Comparison of ENCODE assay signal across 12 mouse cellular contexts in genomic region chr15:13393155-13393554, GRCm38 (mm10).
DNase-seq lines count a peak whose midpoint lies in the region; ATAC-seq and TF ChIP-seq lines count a peak whose summit lies in the region.
"Had no signal": no experiment of that assay in that cellular context is flagged by ENCODE, and none has a peak within 500 bp of the region (broad histone marks: within the 10 kb centered on the region; RNA-seq: fewer than 3 reads in every experiment).

No protein-coding gene starts in this region.

- TF ChIP-seq POLR2A in liver, adult 2 months (IDR thresholded peaks at IDR 0.05; ENCODE audit: extremely low read depth, insufficient read depth, low read length), result no peak
- no peak for TF ChIP-seq POLR2A in limb, embryonic 14.5 days (IDR thresholded peaks at IDR 0.05; ENCODE audit: borderline replicate concordance, extremely low read depth, insufficient read depth, insufficient read length)
- no peak for TF ChIP-seq POLR2A in kidney, adult 2 months (IDR thresholded peaks at IDR 0.05; ENCODE audit: low read depth, low read length)

- H3K4me2 ChIP-seq in liver, embryonic 11.5 days, result no peak overlapping the region
- H3K4me2 ChIP-seq in forebrain, embryonic 13.5 days, result no peak overlapping the region
- no peak overlapping the region for H3K4me2 ChIP-seq in limb, embryonic 14.5 days (replicated peaks; ENCODE audit: low read depth, low read length, severe bottlenecking)
- no peak overlapping the region for H3K4me2 ChIP-seq in neural tube, embryonic 14.5 days (ENCODE audit: low read depth, low read length)

- H3K4me1 ChIP-seq in liver, adult 2 months (ENCODE audit: control insufficient read depth, insufficient read depth, low read length), result no peaks in the 10 kb centered on the region
- no peaks in the 10 kb centered on the region for H3K4me1 ChIP-seq in liver, embryonic 11.5 days (replicated peaks; ENCODE audit: control insufficient read depth, insufficient read depth, low read length)
- peaks cover 27% of the 10 kb centered on the region for H3K4me1 ChIP-seq in forebrain, embryonic 13.5 days
- no peaks in the 10 kb centered on the region for H3K4me1 ChIP-seq in limb, embryonic 14.5 days (ENCODE audit: control insufficient read depth, insufficient read depth, low read length)
- no peaks in the 10 kb centered on the region for H3K4me1 ChIP-seq in neural tube, embryonic 14.5 days (ENCODE audit: control insufficient read depth, insufficient read depth, low read length)
- no peaks in the 10 kb centered on the region for H3K4me1 ChIP-seq in kidney, adult 2 months (ENCODE audit: control insufficient read depth, insufficient read depth, low read length)

- H3K4me3 ChIP-seq in liver, adult 2 months (ENCODE audit: insufficient read depth, low read depth, low read length), result no peak overlapping the region
- H3K4me3 ChIP-seq in liver, embryonic 11.5 days (ENCODE audit: low read depth, low read length), result no peak overlapping the region
- no peak overlapping the region for H3K4me3 ChIP-seq in forebrain, embryonic 13.5 days
- no peak overlapping the region for H3K4me3 ChIP-seq in limb, embryonic 14.5 days (replicated peaks; ENCODE audit: low read length)
- no peak overlapping the region for H3K4me3 ChIP-seq in neural tube, embryonic 14.5 days (ENCODE audit: low read depth, low read length)
- H3K4me3 ChIP-seq in kidney, adult 2 months (ENCODE audit: insufficient read depth, low read depth, low read length), result no peak overlapping the region

- no peaks in the 10 kb centered on the region for H3K36me3 ChIP-seq in liver, adult 2 months (ENCODE audit: control insufficient read depth, insufficient read depth, low read length)
- no peaks in the 10 kb centered on the region for H3K36me3 ChIP-seq in liver, embryonic 11.5 days (ENCODE audit: control insufficient read depth, insufficient read depth, low read length)
- H3K36me3 ChIP-seq in forebrain, embryonic 13.5 days (ENCODE audit: poor library complexity, severe bottlenecking), result no peaks in the 10 kb centered on the region
- no peaks in the 10 kb centered on the region for H3K36me3 ChIP-seq in limb, embryonic 14.5 days (ENCODE audit: control insufficient read depth, insufficient read depth, low read length)
- no peaks in the 10 kb centered on the region for H3K36me3 ChIP-seq in neural tube, embryonic 14.5 days (ENCODE audit: control insufficient read depth, insufficient read depth, low read length)
- H3K36me3 ChIP-seq in kidney, adult 2 months (ENCODE audit: control insufficient read depth, insufficient read depth, low read length), result no peaks in the 10 kb centered on the region

- intact Hi-C loops in left cerebral cortex, postnatal 25 days (cut with DNase I), result no loop called here

- no peak for ATAC-seq in liver, embryonic 11.5 days (replicated peaks; ENCODE audit: low FRiP score)
- ATAC-seq in forebrain, embryonic 13.5 days, result peak; percentile 98
- ATAC-seq in limb, embryonic 14.5 days (ENCODE audit: low FRiP score, low read depth), result no peak
- peak; percentile 85; the same call in 1 of the 2 replicates for ATAC-seq in neural tube, embryonic 14.5 days (ENCODE audit: low read depth)

- H3K9ac ChIP-seq in liver, adult 2 months (ENCODE audit: low read depth, low read length), result no peak overlapping the region
- H3K9ac ChIP-seq in liver, embryonic 11.5 days (ENCODE audit: low read depth, low read length), result no peak overlapping the region
- H3K9ac ChIP-seq in forebrain, embryonic 13.5 days, result no peak overlapping the region
- no peak overlapping the region for H3K9ac ChIP-seq in limb, embryonic 14.5 days (ENCODE audit: low read depth, low read length, severe bottlenecking)
- H3K9ac ChIP-seq in neural tube, embryonic 14.5 days (replicated peaks; ENCODE audit: low read depth, low read length), result no peak overlapping the region
- H3K9ac ChIP-seq: liver, embryonic 14.5 days had no signal

- no peaks in the 10 kb centered on the region for H3K9me3 ChIP-seq in liver, embryonic 11.5 days (ENCODE audit: control insufficient read depth, low read length)
- H3K9me3 ChIP-seq in forebrain, embryonic 13.5 days (replicated peaks), result no peaks in the 10 kb centered on the region
- H3K9me3 ChIP-seq in limb, embryonic 14.5 days (ENCODE audit: control insufficient read depth, low read length), result no peaks in the 10 kb centered on the region
- no peaks in the 10 kb centered on the region for H3K9me3 ChIP-seq in neural tube, embryonic 14.5 days (ENCODE audit: control insufficient read depth, low read length)

- TF ChIP-seq CTCF in liver, adult 2 months (IDR thresholded peaks at IDR 0.05; ENCODE audit: low read depth, low read length), result no peak
- TF ChIP-seq CTCF in kidney, adult 2 months (conservative IDR thresholded peaks at IDR 0.05; ENCODE audit: insufficient read depth, insufficient read length, low read depth, low read length), result no peak

- H3K27me3 ChIP-seq in liver, adult 2 months (ENCODE audit: control insufficient read depth, insufficient read depth, low read length), result no peaks in the 10 kb centered on the region
- H3K27me3 ChIP-seq in liver, embryonic 11.5 days (replicated peaks; ENCODE audit: control insufficient read depth, insufficient read depth, low read length), result no peaks in the 10 kb centered on the region
- no peaks in the 10 kb centered on the region for H3K27me3 ChIP-seq in forebrain, embryonic 13.5 days
- no peaks in the 10 kb centered on the region for H3K27me3 ChIP-seq in limb, embryonic 14.5 days (ENCODE audit: control insufficient read depth, insufficient read depth, low read length)
- H3K27me3 ChIP-seq in neural tube, embryonic 14.5 days (ENCODE audit: control insufficient read depth, insufficient read depth, low read length), result no peaks in the 10 kb centered on the region
- H3K27me3 ChIP-seq in kidney, adult 2 months (replicated peaks; ENCODE audit: control insufficient read depth, insufficient read depth, low read length), result no peaks in the 10 kb centered on the region

- WGBS in liver, adult 2 months, result 83% methylated on average over 6 of the region's 6 CpGs
- 70% methylated on average over 6 of the region's 6 CpGs for WGBS in liver, embryonic 11.5 days
- WGBS in forebrain, embryonic 13.5 days, result under 1% methylated on average over 6 of the region's 6 CpGs
- WGBS in limb, embryonic 14.5 days, result 16% methylated on average over 6 of the region's 6 CpGs
- 11% methylated on average over 6 of the region's 6 CpGs for WGBS in neural tube, embryonic 14.5 days
- 69% methylated on average over 6 of the region's 6 CpGs for WGBS in kidney, adult 2 months

- peak; percentile 44 for DNase-seq in liver, adult 2 months (ENCODE audit: extremely low read depth, low read depth, low spot score)
- no peak for DNase-seq in liver, embryonic 11.5 days (ENCODE audit: low spot score)
- peak; percentile 29 for DNase-seq in limb, embryonic 14.5 days (ENCODE audit: low spot score)
- DNase-seq in kidney, adult 2 months, result no peak
- DNase-seq in left cerebral cortex, postnatal 25 days (ENCODE audit: low spot score in 2 of 2), result no peak
- DNase-seq in thymus, postnatal 4 days, result no peak
- DNase-seq: cerebellum, adult 2 months; heart, postnatal 10 days; kidney, postnatal 36 days had no signal

- H3K27ac ChIP-seq in liver, adult 2 months (replicated peaks; ENCODE audit: insufficient read depth, low read depth, low read length), result no peak overlapping the region
- H3K27ac ChIP-seq in liver, embryonic 11.5 days (ENCODE audit: low read depth, low read length), result no peak overlapping the region
- H3K27ac ChIP-seq in forebrain, embryonic 13.5 days, result peak overlapping the region; percentile 54
- no peak overlapping the region for H3K27ac ChIP-seq in limb, embryonic 14.5 days (replicated peaks; ENCODE audit: low read depth, low read length)
- peak overlapping the region; percentile 44; the same call in 1 of the 2 replicates for H3K27ac ChIP-seq in neural tube, embryonic 14.5 days (ENCODE audit: low read depth, low read length)
- no peak overlapping the region for H3K27ac ChIP-seq in kidney, adult 2 months (ENCODE audit: insufficient read depth, low read depth, low read length)
- H3K27ac ChIP-seq: liver, embryonic 14.5 days had no signal

- no peaks in the 10 kb centered on the region for H3K79me2 ChIP-seq in liver, adult 2 months (ENCODE audit: control insufficient read depth, insufficient read depth, low read length)

Comparison
In these comparisons a context has a peak if more than half of its experiments do, and no peak if none do; other contexts are left out.
1. DNase-seq: peak in liver, adult 2 months (single experiment) and limb, embryonic 14.5 days (single experiment); none in liver, embryonic 11.5 days (single experiment), kidney, adult 2 months (single experiment), left cerebral cortex, postnatal 25 days (0 of 2) and thymus, postnatal 4 days (single experiment).
2. H3K27ac ChIP-seq: peak in forebrain, embryonic 13.5 days (single experiment) and neural tube, embryonic 14.5 days (single experiment); none in liver, adult 2 months (single experiment), liver, embryonic 11.5 days (single experiment), limb, embryonic 14.5 days (single experiment) and kidney, adult 2 months (single experiment).
3. ATAC-seq: peak in forebrain, embryonic 13.5 days (single experiment) and neural tube, embryonic 14.5 days (single experiment); none in liver, embryonic 11.5 days (single experiment) and limb, embryonic 14.5 days (single experiment).